Mouse (Mus musculus): ENCODE measurements around the gene Krt88.

The Krt88 gene

DNA sequence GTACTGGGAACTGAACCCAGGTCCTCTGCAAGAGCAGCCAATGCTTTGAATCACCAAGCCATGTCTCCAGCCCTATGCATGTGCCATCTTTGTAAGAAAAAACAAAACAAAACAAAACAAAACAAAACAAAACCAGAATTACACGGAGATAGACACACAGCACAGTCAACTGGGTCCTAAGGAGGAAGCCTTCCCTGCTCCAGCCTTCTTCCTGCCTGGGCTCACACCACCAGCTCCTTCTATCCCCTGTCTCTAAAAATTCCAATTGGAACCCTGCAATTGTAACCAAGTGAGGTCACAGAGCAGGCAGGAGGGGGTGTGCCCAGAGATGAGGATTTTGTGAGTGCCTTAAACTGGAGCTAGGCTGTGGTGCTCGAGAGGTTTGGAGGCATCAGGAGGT, at the start of gene Krt88:
Krt88 (plus strand) TSS at position 301 of the 400 bp plus-strand sequence.
- in situ Hi-C loops (cut with MboI, MseI): no loop called here

DNA sequence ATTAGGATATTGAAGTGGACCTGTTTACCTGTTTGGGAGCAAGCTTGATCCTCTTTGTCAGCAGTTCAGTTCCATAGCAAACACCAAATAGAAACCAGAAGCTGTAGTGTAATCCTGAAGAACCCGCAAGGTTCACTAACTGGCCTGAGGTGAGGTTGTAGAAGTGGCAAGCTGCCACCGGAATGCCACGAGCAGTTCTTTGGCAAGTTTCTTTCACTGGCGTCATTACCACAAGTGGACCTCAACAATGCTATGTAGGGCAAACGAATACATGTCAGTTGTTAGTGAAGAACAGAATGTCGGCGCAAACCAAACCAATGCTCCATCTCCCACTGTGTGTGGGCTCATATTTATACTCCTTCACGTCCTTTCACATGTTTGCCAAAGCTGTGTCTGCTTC, 49.3 kb upstream of the Krt88 start:
- in situ Hi-C loops (cut with MboI, MseI): no loop called here

DNA sequence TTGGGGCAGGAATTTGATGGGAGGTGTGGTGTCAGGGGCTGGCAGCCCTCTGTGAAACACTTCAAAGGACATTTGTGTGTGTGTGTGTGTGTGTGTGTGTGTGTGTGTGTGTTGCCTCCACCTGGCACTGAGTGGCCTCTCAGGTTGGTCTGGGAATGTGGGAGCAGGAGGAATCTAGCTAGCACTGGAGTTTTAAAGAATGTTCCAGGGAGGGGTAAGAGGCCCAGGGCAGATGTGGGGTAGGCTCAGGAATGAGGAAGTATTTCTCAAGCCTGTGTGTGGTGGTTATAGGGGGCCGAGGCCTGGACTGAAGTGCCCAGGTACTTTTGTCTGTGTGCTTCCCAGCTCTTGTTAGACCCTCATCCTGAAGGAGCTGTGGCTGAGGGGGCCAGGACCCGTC, 36.8 kb upstream of the Krt88 start, which contains the start of gene Krt7:
Krt7 (plus strand) TSS at position 269 of the 400 bp plus-strand sequence.
- in situ Hi-C loops (cut with MboI, MseI): loop anchor here (10.0 kb wide), 1 partner anchor 64 kb away; the partner anchor contains the start of gene Krt86

- in situ Hi-C loops (cut with MboI, MseI): loop anchor here (10.0 kb wide), 1 partner anchor 63 kb away; the partner anchor contains the start of gene Krt86
Observed at GRCm38 (mm10) chr15:101412188-101412587, 35.4 kb upstream of the Krt88 start.

DNA sequence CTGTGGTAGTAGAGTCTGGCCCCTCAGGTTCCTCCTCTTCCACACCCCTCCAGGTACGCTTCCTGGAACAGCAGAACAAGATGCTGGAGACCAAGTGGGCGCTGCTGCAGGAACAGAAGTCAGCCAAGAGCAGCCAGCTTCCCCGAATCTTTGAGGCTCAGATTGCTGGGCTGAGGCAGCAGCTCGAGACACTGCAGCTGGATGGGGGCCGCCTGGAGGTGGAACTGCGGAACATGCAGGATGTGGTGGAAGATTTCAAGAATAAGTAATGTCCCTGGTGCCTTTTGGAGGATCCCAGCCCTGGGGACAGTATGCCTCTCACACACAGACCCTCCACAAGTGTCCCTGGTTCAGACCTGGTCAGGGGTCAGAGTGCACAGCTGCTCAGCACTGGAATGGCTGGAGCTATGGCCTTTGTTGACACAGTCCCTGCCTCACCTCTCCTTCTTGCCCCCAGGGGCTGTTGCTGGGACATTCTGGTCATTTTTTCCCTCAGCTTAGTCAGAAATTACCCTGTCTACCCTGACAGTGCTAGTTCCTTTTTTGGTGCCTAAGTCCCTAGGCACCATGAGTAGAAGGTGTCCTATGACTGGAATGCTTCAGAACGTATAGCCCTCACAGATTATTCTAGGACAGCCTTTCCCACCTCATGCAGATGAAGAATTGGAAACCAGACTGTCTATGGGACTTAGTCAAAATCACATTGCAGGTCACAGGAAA, 33.5 kb upstream of the Krt88 start:
- in situ Hi-C loops (cut with MboI, MseI): loop anchor here (10.0 kb wide), 1 partner anchor 61 kb away; the partner anchor contains the start of gene Krt86

DNA sequence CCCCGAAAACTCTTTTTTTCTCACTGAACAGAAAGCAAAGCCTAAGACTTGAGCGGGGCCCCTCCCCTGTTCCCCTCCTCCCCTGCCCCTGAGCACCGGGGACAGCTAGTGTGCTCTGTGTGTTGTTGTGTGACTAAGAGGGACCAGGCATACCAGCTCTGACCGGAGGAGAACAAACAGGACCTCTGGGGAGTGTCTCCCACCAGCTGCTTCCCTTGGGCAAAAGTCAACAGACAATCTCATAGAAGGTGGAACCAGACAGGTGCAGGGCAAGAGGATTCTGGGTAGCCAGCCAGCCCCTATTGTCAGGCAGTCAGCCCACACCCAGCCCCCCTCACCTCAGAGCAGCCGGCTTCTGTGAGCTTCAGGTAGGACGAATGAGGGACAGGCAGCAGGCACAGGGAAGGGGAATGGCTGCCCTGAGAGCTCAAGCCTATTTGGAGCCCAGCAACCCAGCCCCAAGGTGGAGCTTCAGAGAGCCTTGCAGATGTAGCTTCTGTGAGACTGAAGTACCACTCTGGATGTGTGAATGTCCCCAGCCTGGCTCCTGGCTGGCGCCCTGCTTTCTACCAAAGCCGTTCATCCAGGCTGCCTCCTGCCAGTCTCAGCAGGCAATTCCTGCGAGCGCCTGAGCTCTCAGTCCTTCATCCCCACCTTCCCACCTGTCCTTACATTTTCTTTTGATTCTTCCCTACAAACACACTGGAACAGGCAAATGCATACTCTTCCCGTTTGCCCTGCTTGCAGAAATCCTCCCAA, 32.6 kb upstream of the Krt88 start:
- in situ Hi-C loops (cut with MboI, MseI): loop anchor here (10.0 kb wide), 1 partner anchor 60 kb away; the partner anchor contains the start of gene Krt86

DNA sequence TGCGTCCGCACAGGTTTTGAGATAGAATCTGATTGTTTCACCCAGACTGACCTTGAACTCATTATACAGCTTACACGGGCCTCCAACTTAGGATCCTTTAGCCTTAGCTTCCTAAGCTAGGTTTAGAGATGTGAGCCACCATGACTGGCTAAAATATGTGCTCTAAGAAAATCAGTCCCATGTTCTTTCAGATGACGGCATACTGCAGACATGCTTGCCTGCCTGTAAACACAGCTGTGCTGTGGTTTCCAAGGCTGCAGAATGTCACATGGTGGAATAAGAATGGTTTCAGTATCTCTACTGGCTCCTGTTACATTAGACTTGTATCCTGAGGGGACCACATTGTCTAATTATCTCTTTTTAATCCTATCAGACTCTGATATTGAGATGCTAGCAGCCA, 28.6 kb upstream of the Krt88 start:
- in situ Hi-C loops (cut with MboI, MseI): loop anchor here (10.0 kb wide), 1 partner anchor 56 kb away; the partner anchor contains the start of gene Krt86

GRCm38 (mm10) chr15:101420903-101421302, 26.6 kb upstream of the Krt88 start:
- in situ Hi-C loops (cut with MboI, MseI): no loop called here

GRCm38 (mm10) chr15:101424914-101425313, 22.6 kb upstream of the Krt88 start:
- in situ Hi-C loops (cut with MboI, MseI): no loop called here

DNA sequence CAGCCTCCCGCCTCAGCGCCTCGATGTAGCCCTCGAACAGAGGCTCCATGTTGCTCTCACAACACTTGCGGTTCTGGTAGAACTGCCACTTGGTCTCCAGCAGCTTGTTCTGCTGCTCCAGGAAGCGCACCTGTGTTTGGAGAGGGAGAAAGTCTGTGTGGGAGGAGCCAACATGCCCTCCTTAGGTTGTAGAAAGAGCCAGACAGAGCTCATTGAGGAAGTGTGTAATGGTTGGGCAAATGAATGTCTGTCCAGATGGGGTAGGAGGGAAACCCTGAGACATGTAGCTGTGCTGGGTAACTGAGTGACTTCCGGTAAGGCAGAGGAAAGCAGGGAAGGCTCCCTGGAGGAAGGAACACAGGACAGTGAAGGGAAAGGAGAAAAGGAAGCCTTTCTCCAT, 10.9 kb upstream of the Krt88 start:
- in situ Hi-C loops (cut with MboI, MseI): no loop called here

GRCm38 (mm10) chr15:101438555-101438954, 9.0 kb upstream of the Krt88 start, which contains the start of gene Krt87:
Gene Krt87 (minus strand): TSS chr15:101438804.
- in situ Hi-C loops (cut with MboI, MseI): no loop called here

DNA sequence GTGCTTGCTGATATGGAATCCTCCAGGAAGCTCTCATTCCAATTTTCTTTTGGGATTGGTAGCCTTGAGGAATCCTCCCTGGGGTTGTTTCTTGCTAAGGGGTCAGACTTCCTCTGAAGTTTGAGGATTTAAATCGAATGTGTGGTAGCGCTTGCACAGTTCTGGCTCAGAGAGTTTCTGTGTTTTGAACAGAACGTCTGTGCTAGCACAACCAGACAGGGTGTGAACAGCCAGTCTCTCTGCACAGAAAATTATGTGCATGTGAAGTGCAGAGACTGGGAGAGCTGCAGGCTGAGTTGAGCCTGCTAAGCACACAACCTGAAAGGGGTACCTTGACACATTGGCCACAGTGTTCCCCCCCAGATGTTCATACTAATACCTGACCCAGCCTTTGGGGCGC, 6.7 kb upstream of the Krt88 start:
- in situ Hi-C loops (cut with MboI, MseI): no loop called here

DNA sequence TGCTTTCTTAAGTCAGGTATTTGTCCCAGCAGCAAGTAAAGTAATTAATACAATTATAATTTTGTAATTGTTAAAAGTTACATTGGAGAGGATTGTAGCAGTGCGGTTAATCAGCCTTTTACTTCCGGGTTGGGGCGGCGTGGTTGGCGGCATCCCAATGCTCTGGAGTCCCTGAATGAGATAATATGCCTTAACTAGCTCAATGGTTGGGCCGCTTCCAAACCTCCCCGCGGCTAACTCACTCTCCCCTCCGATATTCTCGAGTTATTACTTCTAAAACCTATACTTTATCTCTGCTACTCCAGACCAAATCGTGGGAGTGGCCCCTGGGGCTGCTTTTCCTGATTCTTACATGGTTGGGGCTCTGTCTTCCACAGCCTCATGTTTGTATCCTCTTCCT, 972 bp upstream of the Krt88 start:
- in situ Hi-C loops (cut with MboI, MseI): no loop called here

- in situ Hi-C loops (cut with MboI, MseI): no loop called here
Observed at GRCm38 (mm10) chr15:101453093-101453736, 5.7 kb downstream of the Krt88 start.

DNA sequence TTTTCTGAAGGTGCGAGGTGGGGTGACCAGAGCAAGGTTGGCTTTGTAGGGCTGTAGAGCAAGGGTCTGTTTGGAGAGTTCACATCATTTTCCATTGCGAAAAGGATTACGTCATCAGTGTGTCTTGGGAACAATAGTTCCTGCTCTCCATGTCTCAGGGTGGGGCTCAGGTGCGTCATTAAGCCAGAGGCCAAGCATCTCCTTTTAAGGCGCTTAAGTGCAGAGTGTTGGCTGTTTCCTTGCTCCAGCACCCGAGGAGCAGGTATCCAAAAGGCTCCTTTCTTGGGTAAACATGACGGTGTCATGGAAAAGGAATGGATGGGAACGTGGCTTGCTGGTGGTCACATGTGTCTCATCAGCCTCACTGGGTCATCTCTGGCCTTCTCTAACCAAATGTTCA, 7.2 kb downstream of the Krt88 start:
- in situ Hi-C loops (cut with MboI, MseI): no loop called here

DNA sequence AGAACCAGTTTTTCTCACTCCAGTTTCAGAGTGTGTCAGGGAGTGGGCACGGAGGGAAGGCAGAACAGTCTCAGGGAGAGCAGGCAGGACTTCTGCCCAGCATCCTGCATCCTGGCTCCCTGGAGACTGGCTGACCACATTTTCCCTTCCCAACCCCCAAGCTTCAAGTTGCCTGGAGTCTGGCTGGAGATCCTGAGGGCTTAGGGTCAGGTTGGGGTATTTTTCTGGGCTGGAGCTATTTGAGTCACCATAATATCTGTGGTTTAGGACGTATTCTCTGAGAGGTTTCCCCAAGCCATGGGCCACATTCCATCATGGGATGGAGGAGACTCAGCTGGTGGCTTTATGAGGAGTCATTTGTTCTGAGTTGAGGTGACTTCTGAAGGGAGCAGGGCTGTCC, 7.7 kb downstream of the Krt88 start:
- in situ Hi-C loops (cut with MboI, MseI): no loop called here

DNA sequence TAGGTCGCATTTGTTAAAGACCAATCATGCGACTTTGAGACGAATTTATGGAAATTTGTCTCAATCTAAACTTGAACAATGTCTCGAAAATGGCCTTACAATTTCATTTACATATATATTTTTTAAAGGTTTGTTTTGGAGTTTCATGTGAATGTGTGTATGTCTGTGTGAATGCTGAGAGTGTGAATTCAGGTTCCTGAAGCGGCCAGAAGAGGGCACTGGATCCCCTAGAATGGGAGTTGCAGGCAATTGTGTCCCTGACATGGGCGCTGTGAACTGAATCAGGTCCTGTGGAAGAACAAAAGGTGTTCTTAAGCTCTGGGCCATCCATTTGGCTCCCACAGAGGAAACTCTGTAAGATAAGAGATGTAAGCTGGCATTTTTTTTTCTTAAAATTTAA, 8.3 kb downstream of the Krt88 start:
- in situ Hi-C loops (cut with MboI, MseI): no loop called here

GRCm38 (mm10) chr15:101458361-101458930, 10.9 kb downstream of the Krt88 start:
- in situ Hi-C loops (cut with MboI, MseI): no loop called here

DNA sequence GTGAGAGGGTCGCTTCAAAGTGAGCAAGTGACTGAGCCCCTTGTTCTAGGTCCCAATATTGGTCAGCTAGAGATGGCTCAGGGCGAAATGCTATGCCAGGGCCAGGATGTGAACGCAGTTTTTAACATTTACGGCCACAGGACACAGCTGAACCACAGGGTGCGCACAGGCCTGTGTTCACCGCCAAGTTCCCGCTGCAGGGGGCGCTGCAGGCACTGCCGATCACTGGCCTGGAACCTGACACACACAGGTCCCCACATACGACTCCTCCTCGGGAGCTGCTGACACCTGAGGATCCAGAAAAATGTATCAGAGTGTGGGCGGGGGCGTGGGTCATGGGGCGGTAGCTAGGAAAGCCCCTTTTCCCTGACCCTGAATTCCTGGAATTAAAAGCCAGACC, 11.7 kb downstream of the Krt88 start:
- in situ Hi-C loops (cut with MboI, MseI): no loop called here

DNA sequence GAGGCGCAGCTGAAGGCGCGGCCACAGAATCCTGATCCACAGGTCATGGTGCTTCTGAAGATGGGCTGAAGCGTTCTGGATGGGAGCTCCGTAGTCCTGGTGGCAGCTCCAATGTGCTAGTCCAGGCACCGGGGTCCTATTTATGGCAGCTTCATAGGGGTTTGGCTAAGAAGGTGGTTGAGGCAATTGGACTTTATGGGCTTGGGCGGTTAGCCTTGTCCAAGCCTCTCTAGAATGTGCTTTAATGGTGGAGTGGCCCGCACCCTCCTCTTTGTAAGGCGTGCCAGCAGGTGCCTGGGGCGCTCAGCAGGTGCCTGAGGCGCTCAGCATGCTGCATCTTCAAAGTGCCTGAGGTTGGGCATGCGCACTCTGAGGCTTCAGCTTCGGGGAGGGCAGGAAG, 16.1 kb downstream of the Krt88 start, which contains the start of gene Krt81:
Krt81 (minus strand) TSS at position 101 of the 400 bp plus-strand sequence.
- in situ Hi-C loops (cut with MboI, MseI): no loop called here

GRCm38 (mm10) chr15:101469093-101469492, 21.5 kb downstream of the Krt88 start:
- in situ Hi-C loops (cut with MboI, MseI): no loop called here
